In the genomic region with DNA sequence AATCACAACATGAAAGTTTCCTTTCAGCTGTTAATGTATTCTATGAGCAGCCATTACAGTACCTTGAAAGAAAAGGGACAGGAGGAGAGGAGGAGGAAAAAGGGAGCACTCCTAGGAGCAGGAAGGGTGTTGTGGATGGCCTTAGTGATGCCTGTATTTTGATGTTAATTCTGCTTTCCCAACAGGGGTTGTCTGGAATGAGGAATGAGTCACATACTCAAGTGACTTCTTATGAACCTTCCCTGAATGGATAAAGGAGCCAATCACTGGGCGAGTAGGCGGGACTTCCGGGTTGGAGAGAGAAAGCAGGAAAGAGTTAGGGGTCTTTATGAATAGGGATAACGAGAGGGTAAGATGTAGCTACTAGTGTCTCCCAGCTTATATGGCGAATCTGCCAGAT, we compare ENCODE assay signal across 14 mouse cellular contexts.
"Had no signal": no experiment of that assay in that cellular context is flagged by ENCODE, and none has a peak within 500 bp of the region (broad histone marks: within the 10 kb centered on the region; RNA-seq: fewer than 3 reads in every experiment).

No protein-coding gene starts in this region.

- H3K4me2 ChIP-seq: liver, embryonic 11.5 days; lung, embryonic 14.5 days; midbrain, embryonic 11.5 days; midbrain, embryonic 15.5 days; neural tube, embryonic 13.5 days had no signal

- DNase-seq: kidney, postnatal 14 days; lung, embryonic 14.5 days; lung, postnatal 10 days; right cerebral cortex, postnatal 25 days; thymus, postnatal 4 days had no signal

- H3K36me3 ChIP-seq: limb, embryonic 10.5 days; midbrain, embryonic 15.5 days; neural tube, embryonic 13.5 days had no signal

- H3K9ac ChIP-seq: lung, embryonic 14.5 days; midbrain, embryonic 15.5 days; neural tube, embryonic 13.5 days had no signal

- H3K4me1 ChIP-seq: megakaryocyte, embryonic 14.5 days had no signal

- ATAC-seq: midbrain, embryonic 15.5 days had no signal

- H3K4me3 ChIP-seq: left cerebral cortex, adult 2 months; limb, embryonic 10.5 days; megakaryocyte, embryonic 14.5 days; midbrain, embryonic 15.5 days; neural tube, embryonic 13.5 days had no signal

- H3K27ac ChIP-seq: left cerebral cortex, adult 2 months; limb, embryonic 10.5 days; macrophage; midbrain, embryonic 15.5 days; neural tube, embryonic 13.5 days; stomach, postnatal 0 days had no signal

- H3K9me3 ChIP-seq: limb, embryonic 10.5 days; midbrain, embryonic 15.5 days; neural tube, embryonic 13.5 days had no signal

- H3K27me3 ChIP-seq: midbrain, embryonic 15.5 days; neural tube, embryonic 13.5 days had no signal
